Comparison of ENCODE assay signal across 19 mouse cellular contexts in the genomic region with DNA sequence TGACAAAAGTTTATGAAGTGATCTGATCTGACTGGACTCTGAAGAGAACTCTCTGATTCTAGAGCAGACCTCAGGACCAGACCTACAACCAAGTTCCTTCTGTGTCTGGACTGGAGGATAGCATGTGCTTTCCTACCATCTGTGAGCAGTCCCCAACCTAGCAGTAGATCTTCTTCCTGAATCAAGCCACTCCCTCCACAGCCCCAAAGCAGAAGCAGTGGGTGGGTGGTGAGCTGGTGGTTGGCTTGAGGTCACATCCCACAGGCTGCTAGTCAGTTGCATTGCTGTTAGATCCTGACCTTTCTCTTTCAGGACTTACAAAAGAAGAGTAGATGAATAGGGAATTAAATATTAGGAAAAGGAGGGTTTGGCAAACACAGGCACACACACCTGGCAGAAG. TPM values are rescaled to one million over a fixed set of nuclear protein-coding genes. Genes with fewer than 3 reads are reported as not detected.
A peak's percentile ranks its signal among the peaks of the same experiment; 100 is the strongest.
DNase-seq lines count a peak whose midpoint lies in the region; ATAC-seq and TF ChIP-seq lines count a peak whose summit lies in the region.
"Had no signal": no experiment of that assay in that cellular context is flagged by ENCODE, and none has a peak within 500 bp of the region (broad histone marks: within the 10 kb centered on the region; RNA-seq: fewer than 3 reads in every experiment).

No protein-coding gene starts in this region.

- TF ChIP-seq CTCF in lung, adult 2 months (IDR thresholded peaks at IDR 0.05; ENCODE audit: insufficient read depth, low read length): no peak
- no peak for TF ChIP-seq CTCF in MEL (IDR thresholded peaks at IDR 0.05 in 2 of 3, conservative IDR thresholded peaks at IDR 0.05 in 1 of 3; ENCODE audit: control insufficient read depth in 1 of 3, insufficient read depth in 1 of 3, low read depth in 2 of 3, low read length in 3 of 3, poor library complexity in 1 of 3, severe bottlenecking in 1 of 3)

- no peaks in the 10 kb centered on the region; a peak in 1 of 4 replicates for H3K27me3 ChIP-seq in MEL (ENCODE audit: control insufficient read depth in 1 of 2, insufficient read depth in 2 of 2, low read length in 2 of 2)
- H3K27me3 ChIP-seq: embryonic facial prominence, embryonic 12.5 days; forebrain, embryonic 15.5 days had no signal

- no peak overlapping the region for H3K4me3 ChIP-seq in lung, adult 2 months (replicated peaks; ENCODE audit: extremely low read depth, low read depth, low read length)
- no peak overlapping the region for H3K4me3 ChIP-seq in MEL (ENCODE audit: control insufficient read depth in 1 of 2, insufficient read depth in 1 of 2, low read depth in 2 of 2, low read length in 2 of 2)
- H3K4me3 ChIP-seq: embryonic facial prominence, embryonic 12.5 days; forebrain, embryonic 15.5 days; hindbrain, embryonic 10.5 days had no signal

- no peak for TF ChIP-seq RAD21 in MEL (IDR thresholded peaks at IDR 0.05; ENCODE audit: low read depth, low read length)

- H3K36me3 ChIP-seq in MEL (ENCODE audit: control insufficient read depth in 1 of 2, insufficient read depth in 2 of 2, low read length in 2 of 2): no peaks in the 10 kb centered on the region
- H3K36me3 ChIP-seq: embryonic facial prominence, embryonic 12.5 days; forebrain, embryonic 15.5 days; G1E; hindbrain, embryonic 10.5 days had no signal

- TF ChIP-seq EP300 in MEL (IDR thresholded peaks at IDR 0.05; ENCODE audit: low read depth in 1 of 2, low read length in 2 of 2): no peak

- ATAC-seq in hematopoietic stem cell, adult 5-6 weeks (replicated peaks in 1 of 2; ENCODE audit: insufficient read depth in 1 of 2, low FRiP score in 2 of 2, low TSS enrichment in 1 of 2, low read depth in 1 of 2, poor library complexity in 2 of 2, severe bottlenecking in 2 of 2): peak; percentile 97 to 98
- ATAC-seq: CD4-positive, CD25-positive, alpha-beta regulatory T cell, adult 4 months; forebrain, embryonic 15.5 days had no signal

- no peaks in the 10 kb centered on the region for H3K4me1 ChIP-seq in lung, adult 2 months (ENCODE audit: control insufficient read depth, insufficient read depth, low read length)
- H3K4me1 ChIP-seq in MEL (ENCODE audit: control insufficient read depth in 1 of 2, insufficient read depth in 2 of 2, low read length in 2 of 2): no peaks in the 10 kb centered on the region
- H3K4me1 ChIP-seq: embryonic facial prominence, embryonic 12.5 days; forebrain, embryonic 15.5 days; hindbrain, embryonic 10.5 days had no signal

- H3K79me2 ChIP-seq in MEL (ENCODE audit: control insufficient read depth, insufficient read depth, low read length, poor library complexity): no peaks in the 10 kb centered on the region

- intact Hi-C loops in gastrocnemius, postnatal 36 days (cut with DNase I): no loop called here

- no peak for TF ChIP-seq POLR2A in lung, adult 2 months (IDR thresholded peaks at IDR 0.05; ENCODE audit: borderline replicate concordance, extremely low read depth, low read depth, low read length)
- TF ChIP-seq POLR2A in MEL (IDR thresholded peaks at IDR 0.05; ENCODE audit: control insufficient read depth in 1 of 2, insufficient read depth in 1 of 2, low read depth in 1 of 2, low read length in 2 of 2, poor library complexity in 1 of 2): no peak

- H3K9me3 ChIP-seq in MEL (replicated peaks; ENCODE audit: insufficient read depth, low read length): no peaks in the 10 kb centered on the region
- H3K9me3 ChIP-seq: embryonic facial prominence, embryonic 12.5 days; forebrain, embryonic 15.5 days; G1E; hindbrain, embryonic 10.5 days had no signal

- no peak overlapping the region for H3K9ac ChIP-seq in MEL (ENCODE audit: control insufficient read depth, low read depth, low read length, poor library complexity, severe bottlenecking)
- H3K9ac ChIP-seq: embryonic facial prominence, embryonic 12.5 days; forebrain, embryonic 15.5 days; hindbrain, embryonic 14.5 days had no signal

- no peak overlapping the region for H3K27ac ChIP-seq in MEL (ENCODE audit: control insufficient read depth, low read depth, low read length)
- H3K27ac ChIP-seq: embryonic facial prominence, embryonic 12.5 days; forebrain, embryonic 15.5 days; hindbrain, embryonic 10.5 days; hindbrain, embryonic 14.5 days had no signal

- DNase-seq in lung, adult 18-20 months: peak; percentile 6 to 9
- no peak for DNase-seq in lung, adult 2 months
- DNase-seq in 416B (ENCODE audit: low read depth) (peak; percentile 79), MEL (ENCODE audit: low read depth, low spot score) (peak; percentile 23)
- DNase-seq in spleen, adult 18-20 months: no peak
- no peak for DNase-seq in testis, postnatal 10 days (ENCODE audit: low spot score)
- DNase-seq in gastrocnemius, postnatal 36 days: no peak
- DNase-seq: adrenal gland, postnatal 10 days; B cell, adult 2 months; cerebellum, adult 2 months; cerebellum, postnatal 14 days; heart, postnatal 10 days had no signal

TF ChIP-seq in MEL, 35 proteins besides CTCF, POLR2A, EP300 and RAD21:
- TF ChIP-seq NELFE (IDR thresholded peaks at IDR 0.05; ENCODE audit: low read depth, low read length) (no peak), ZNF384 (IDR thresholded peaks at IDR 0.05; ENCODE audit: low read depth, low read length) (no peak)

RNA-seq across cellular contexts. Expression of a gene that starts 16.0 kb away (rescaled TPM):
- polyA plus RNA-seq in lung, adult 2 months (2012; rRNA removed): 12.0 and 20.0 TPM in 2 replicates
- total RNA-seq in MEL (2012; rRNA removed): 18.5 and 24.4 TPM in 2 replicates
- 10 to 100 TPM in 1 of 2 experiments, not detected in 1; 18.8 TPM for polyA plus RNA-seq in MEL (2012; ENCODE audit: insufficient read depth in 1 of 2, insufficient read length in 2 of 2, low read depth in 1 of 2, low replicate concordance in 2 of 2, missing spikeins in 1 of 2)
- total RNA-seq in hematopoietic stem cell, adult 5-6 weeks (2017): 29.6 and 34.2 TPM in 2 replicates
- 100 to 1,000 TPM; 190 to 235 TPM for total RNA-seq in gastrocnemius, postnatal 36 days (2021)

Comparison
In these comparisons a context has a peak if more than half of its experiments do, and no peak if none do; other contexts are left out.
1. DNase-seq: peak in lung, adult 18-20 months (2 of 2), 416B (single experiment) and MEL (single experiment); none in lung, adult 2 months (single experiment), spleen, adult 18-20 months (0 of 2), testis, postnatal 10 days (single experiment) and gastrocnemius, postnatal 36 days (0 of 2).